In genomic region chr4:132971601-132972000, GRCm38 (mm10) we compare ENCODE assay signal across 20 mouse cellular contexts. TPM values are rescaled to one million over a fixed set of nuclear protein-coding genes. Genes with fewer than 3 reads are reported as not detected.
DNase-seq lines count a peak whose midpoint lies in the region; ATAC-seq lines count a peak whose summit lies in the region.
"Had no signal": no experiment of that assay in that cellular context is flagged by ENCODE, and none has a peak within 500 bp of the region (broad histone marks: within the 10 kb centered on the region; RNA-seq: fewer than 3 reads in every experiment).

No protein-coding gene starts in this region.

- H3K9me3 ChIP-seq in megakaryocyte, embryonic 14.5 days, result no peaks in the 10 kb centered on the region
- H3K9me3 ChIP-seq in forebrain, embryonic 10.5 days, result no peaks in the 10 kb centered on the region
- H3K9me3 ChIP-seq in kidney, embryonic 15.5 days (replicated peaks), result no peaks in the 10 kb centered on the region
- H3K9me3 ChIP-seq: embryonic facial prominence, embryonic 12.5 days; hindbrain, embryonic 13.5 days had no signal

- H3K27me3 ChIP-seq in megakaryocyte, embryonic 14.5 days (replicated peaks), result peaks cover 16% of the 10 kb centered on the region
- peaks cover 54% of the 10 kb centered on the region for H3K27me3 ChIP-seq in forebrain, embryonic 10.5 days (ENCODE audit: poor library complexity, severe bottlenecking)
- peaks cover 33% of the 10 kb centered on the region for H3K27me3 ChIP-seq in kidney, embryonic 15.5 days

- 37% methylated on average over 6 of the region's 6 CpGs for WGBS in macrophage (ENCODE audit: missing documents)
- WGBS in forebrain, embryonic 10.5 days, result 75% methylated on average over 6 of the region's 6 CpGs
- WGBS in kidney, embryonic 15.5 days, result 72% methylated on average over 6 of the region's 6 CpGs

- no peak; the same call in 1 of the 2 replicates for ATAC-seq in megakaryocyte, adult 5-6 weeks (ENCODE audit: poor library complexity, severe bottlenecking)
- ATAC-seq in kidney, embryonic 15.5 days (replicated peaks; ENCODE audit: low FRiP score), result no peak
- ATAC-seq: forebrain, embryonic 14.5 days; lung, postnatal 0 days; midbrain, embryonic 16.5 days had no signal

- H3K27ac ChIP-seq in macrophage, result peak overlapping the region; percentile 34
- no peak overlapping the region for H3K27ac ChIP-seq in forebrain, embryonic 10.5 days
- H3K27ac ChIP-seq in kidney, embryonic 15.5 days, result no peak overlapping the region
- H3K27ac ChIP-seq: embryonic facial prominence, embryonic 12.5 days; hindbrain, embryonic 13.5 days had no signal

- H3K36me3 ChIP-seq in megakaryocyte, embryonic 14.5 days (replicated peaks; ENCODE audit: low read length), result no peaks in the 10 kb centered on the region
- no peaks in the 10 kb centered on the region for H3K36me3 ChIP-seq in macrophage (ENCODE audit: inconsistent target)
- H3K36me3 ChIP-seq in forebrain, embryonic 10.5 days (replicated peaks), result no peaks in the 10 kb centered on the region
- no peaks in the 10 kb centered on the region for H3K36me3 ChIP-seq in kidney, embryonic 15.5 days
- H3K36me3 ChIP-seq: embryonic facial prominence, embryonic 12.5 days; hindbrain, embryonic 13.5 days had no signal

- no peaks in the 10 kb centered on the region for H3K79me2 ChIP-seq in macrophage (ENCODE audit: inconsistent target)

- peaks cover 79% of the 10 kb centered on the region for H3K4me1 ChIP-seq in megakaryocyte, embryonic 14.5 days
- peaks cover 47% of the 10 kb centered on the region for H3K4me1 ChIP-seq in forebrain, embryonic 10.5 days
- peaks cover 33% of the 10 kb centered on the region for H3K4me1 ChIP-seq in kidney, embryonic 15.5 days

- no peak overlapping the region for H3K9ac ChIP-seq in kidney, embryonic 15.5 days
- H3K9ac ChIP-seq: embryonic facial prominence, embryonic 12.5 days; hindbrain, embryonic 13.5 days had no signal

- DNase-seq in 416B (ENCODE audit: low read depth) (peak; percentile 37), MN1 (ENCODE audit: low spot score) (peak; percentile 37)
- no peak for DNase-seq in forebrain, embryonic 10.5 days (ENCODE audit: extremely low spot score, low spot score)
- no peak for DNase-seq in gastrocnemius, postnatal 36 days
- DNase-seq: adrenal gland, adult 2 months; gastrocnemius, postnatal 14 days; heart, postnatal 14 days; kidney, adult 9 months; left cerebral cortex, postnatal 4 days; liver had no signal

- intact Hi-C loops in gastrocnemius, postnatal 36 days (cut with DNase I), result no loop called here

- no peak overlapping the region for H3K4me2 ChIP-seq in kidney, embryonic 15.5 days
- H3K4me2 ChIP-seq: embryonic facial prominence, embryonic 12.5 days; hindbrain, embryonic 13.5 days had no signal

- H3K4me3 ChIP-seq in megakaryocyte, embryonic 14.5 days (replicated peaks), result peak overlapping the region; percentile 69
- no peak overlapping the region for H3K4me3 ChIP-seq in macrophage (ENCODE audit: inconsistent target)
- H3K4me3 ChIP-seq in forebrain, embryonic 10.5 days, result no peak overlapping the region
- no peak overlapping the region for H3K4me3 ChIP-seq in kidney, embryonic 15.5 days (replicated peaks)
- H3K4me3 ChIP-seq: embryonic facial prominence, embryonic 12.5 days; erythroblast, embryonic 14.5 days; hindbrain, embryonic 13.5 days had no signal

RNA-seq across cellular contexts. Expression of gene Fgr, which starts 2.3 kb away (rescaled TPM):
- polyA plus RNA-seq in megakaryocyte, embryonic 14.5 days (2012; ENCODE audit: insufficient read depth, low replicate concordance), result 4.8 TPM in 1 of 2 replicates, not detected in the other
- total RNA-seq in megakaryocyte, adult 5-6 weeks (2015), result 108 and 116 TPM in 2 replicates
- total RNA-seq in megakaryocyte, adult 5-6 weeks (2017), result 111 and 112 TPM in 2 replicates
- 1 to 10 TPM in 13 of 26 experiments, under 1 TPM in 13; 0.33 to 4.1 (median 1.1) TPM for total RNA-seq in macrophage (2018; cell fraction: chromatin; rRNA removed)
- total RNA-seq in macrophage (2018; cell fraction: cytosol; rRNA removed), result 1 to 10 TPM in 20 of 26 experiments, under 1 TPM in 6; 0.75 to 2.5 (median 1.3) TPM
- total RNA-seq in macrophage (2018; cell fraction: nucleus; rRNA removed), result 1 to 10 TPM in 24 of 26 experiments, under 1 TPM in 2; 0.96 to 7.2 (median 2.8) TPM
- 0.91 to 1.8 TPM (median 1.2 TPM) in 3 replicates for polyA plus RNA-seq in macrophage (2018)
- 0.06 and 0.11 TPM in 2 replicates for polyA plus RNA-seq in forebrain, embryonic 10.5 days (2016; fragmentation: Nextera tagmentation; extraction: Ambion mirVana)
- polyA plus RNA-seq in kidney, embryonic 15.5 days (2015; fragmentation: Nextera tagmentation; extraction: Ambion mirVana), result 0.63 and 0.81 TPM in 2 replicates
- under 1 TPM in 1 of 2 experiments, not detected in 1; 0.10 TPM for total RNA-seq in gastrocnemius, postnatal 36 days (2021)
- polyA plus RNA-seq: hindbrain, embryonic 13.5 days had no signal

RNA-seq across cellular contexts. Expression of gene Ahdc1, which starts 39.5 kb away (rescaled TPM):
- polyA plus RNA-seq in megakaryocyte, embryonic 14.5 days (2012; ENCODE audit: insufficient read depth, low replicate concordance), result 42.4 and 114 TPM in 2 replicates
- 3.0 and 4.4 TPM in 2 replicates for total RNA-seq in megakaryocyte, adult 5-6 weeks (2015)
- 0.77 and 3.6 TPM in 2 replicates for total RNA-seq in megakaryocyte, adult 5-6 weeks (2017)
- total RNA-seq in macrophage (2018; cell fraction: chromatin; rRNA removed), result 10 to 100 TPM in 10 of 26 experiments, 1 to 10 TPM in 15, under 1 TPM in 1; 0.39 to 18.0 (median 9.1) TPM
- total RNA-seq in macrophage (2018; cell fraction: cytosol; rRNA removed), result 1 to 10 TPM in 22 of 26 experiments, under 1 TPM in 4; 0.29 to 5.1 (median 2.6) TPM
- 10 to 100 TPM in 2 of 26 experiments, 1 to 10 TPM in 22, under 1 TPM in 2; 0.53 to 12.4 (median 4.9) TPM for total RNA-seq in macrophage (2018; cell fraction: nucleus; rRNA removed)
- 1.3 to 2.2 TPM (median 1.6 TPM) in 3 replicates for polyA plus RNA-seq in macrophage (2018)
- 5.8 and 7.4 TPM in 2 replicates for polyA plus RNA-seq in forebrain, embryonic 10.5 days (2016; fragmentation: Nextera tagmentation; extraction: Ambion mirVana)
- 7.4 and 10.1 TPM in 2 replicates for polyA plus RNA-seq in kidney, embryonic 15.5 days (2015; fragmentation: Nextera tagmentation; extraction: Ambion mirVana)
- total RNA-seq in gastrocnemius, postnatal 36 days (2021), result 10 to 100 TPM; 27.4 to 31.7 TPM

RNA-seq across cellular contexts. Expression of gene Fam76a, which starts 49.2 kb away (rescaled TPM):
- polyA plus RNA-seq in megakaryocyte, embryonic 14.5 days (2012; ENCODE audit: insufficient read depth, low replicate concordance), result 9.4 and 13.8 TPM in 2 replicates
- 21.2 and 21.5 TPM in 2 replicates for total RNA-seq in megakaryocyte, adult 5-6 weeks (2015)
- 43.2 and 66.3 TPM in 2 replicates for total RNA-seq in megakaryocyte, adult 5-6 weeks (2017)
- total RNA-seq in macrophage (2018; cell fraction: chromatin; rRNA removed), result 10 to 100 TPM; 11.8 to 30.4 (median 22.7) TPM
- total RNA-seq in macrophage (2018; cell fraction: cytosol; rRNA removed), result 10 to 100 TPM; 32.4 to 54.6 (median 38.8) TPM
- total RNA-seq in macrophage (2018; cell fraction: nucleus; rRNA removed), result 10 to 100 TPM; 19.3 to 44.5 (median 33.7) TPM
- polyA plus RNA-seq in macrophage (2018), result 29.8 to 49.7 TPM (median 31.3 TPM) in 3 replicates
- 29.7 and 32.2 TPM in 2 replicates for polyA plus RNA-seq in forebrain, embryonic 10.5 days (2016; fragmentation: Nextera tagmentation; extraction: Ambion mirVana)
- 35.1 and 35.8 TPM in 2 replicates for polyA plus RNA-seq in kidney, embryonic 15.5 days (2015; fragmentation: Nextera tagmentation; extraction: Ambion mirVana)
- 10 to 100 TPM; 22.0 to 29.5 TPM for total RNA-seq in gastrocnemius, postnatal 36 days (2021)

Comparison
In these comparisons a context has a peak if more than half of its experiments do, and no peak if none do; other contexts are left out.
1. DNase-seq: peak in 416B (single experiment) and MN1 (single experiment); none in forebrain, embryonic 10.5 days (single experiment) and gastrocnemius, postnatal 36 days (0 of 2).